Mouse (Mus musculus): ENCODE measurements at regions not wholly inside any gene's neighbourhood (a gene's known extent, or its start where the extent isn't known, plus 50 kb on each side); places are given as distances from the start of the nearest gene placed in this dataset.

GRCm38 (mm10) chr6:50898792-50899191 is 244.6 kb upstream of the Npvf start:
- intact Hi-C loops (cut with DNase I) = no loop called here

DNA sequence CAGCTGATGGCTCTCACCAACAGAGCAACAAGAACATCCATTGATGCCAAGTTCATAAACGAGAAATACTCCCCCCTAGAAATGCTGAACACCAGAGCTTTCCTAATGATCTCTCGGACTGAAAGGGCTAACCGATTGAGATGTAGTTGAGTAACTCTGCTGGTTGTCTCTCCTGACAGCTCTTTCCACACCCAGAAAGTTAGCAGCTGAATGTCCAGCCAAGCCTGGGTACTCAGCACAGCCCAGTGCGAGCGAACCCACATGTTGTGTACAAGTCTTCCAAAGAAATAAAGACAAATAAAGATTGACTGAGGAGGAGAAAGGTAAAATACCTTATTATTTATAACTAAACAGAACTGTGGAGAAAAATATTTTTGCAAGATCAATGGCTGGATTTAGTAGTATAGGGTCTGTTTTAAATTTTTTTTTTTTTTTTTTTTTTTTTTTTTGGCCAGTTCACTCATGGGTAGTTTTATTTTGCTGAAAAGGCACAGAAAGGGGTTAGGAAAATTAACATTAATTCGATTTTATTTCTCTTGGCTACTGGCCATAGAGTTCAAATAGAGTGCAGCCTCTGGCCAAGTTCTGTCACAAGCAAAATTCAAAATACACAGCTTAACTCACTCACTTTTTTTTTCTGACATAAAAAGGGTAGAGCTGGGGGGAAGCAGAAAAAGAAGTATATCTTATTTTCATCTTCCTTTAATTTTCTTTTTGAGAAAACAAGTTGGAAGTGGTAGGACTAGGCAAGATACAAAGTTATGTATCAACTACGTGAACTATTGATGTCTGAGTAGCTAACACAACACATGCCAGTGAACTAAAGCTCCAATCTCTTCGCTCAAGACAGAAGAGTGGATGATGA is 261.2 kb upstream of the Npvf start:
- intact Hi-C loops (cut with DNase I) = no loop called here

- intact Hi-C loops (cut with DNase I) = no loop called here
Observed at GRCm38 (mm10) chr6:50918248-50918647, 264.0 kb upstream of the Npvf start.

DNA sequence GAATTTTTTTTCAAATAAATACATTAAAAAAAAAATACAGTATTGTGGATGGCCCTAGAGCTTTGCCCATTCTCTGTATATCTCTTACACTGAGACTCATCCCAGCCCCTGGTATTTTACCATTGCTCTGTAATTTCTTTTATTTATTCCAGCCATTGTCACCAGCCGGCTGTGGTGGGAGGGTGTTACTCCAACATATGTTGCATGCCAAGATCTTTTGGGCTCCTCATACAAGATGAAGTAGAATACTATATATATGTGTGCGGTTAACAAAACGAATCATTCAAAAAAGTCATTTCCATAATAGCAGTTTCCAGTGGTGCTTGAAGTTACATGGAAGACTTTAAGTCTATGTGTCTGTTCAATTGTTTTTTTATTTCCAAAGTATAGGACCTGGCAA is 268.0 kb upstream of the Npvf start:
- intact Hi-C loops (cut with DNase I) = no loop called here

- intact Hi-C loops (cut with DNase I) = no loop called here
Observed at GRCm38 (mm10) chr6:50924571-50924970, 270.3 kb upstream of the Npvf start.

DNA sequence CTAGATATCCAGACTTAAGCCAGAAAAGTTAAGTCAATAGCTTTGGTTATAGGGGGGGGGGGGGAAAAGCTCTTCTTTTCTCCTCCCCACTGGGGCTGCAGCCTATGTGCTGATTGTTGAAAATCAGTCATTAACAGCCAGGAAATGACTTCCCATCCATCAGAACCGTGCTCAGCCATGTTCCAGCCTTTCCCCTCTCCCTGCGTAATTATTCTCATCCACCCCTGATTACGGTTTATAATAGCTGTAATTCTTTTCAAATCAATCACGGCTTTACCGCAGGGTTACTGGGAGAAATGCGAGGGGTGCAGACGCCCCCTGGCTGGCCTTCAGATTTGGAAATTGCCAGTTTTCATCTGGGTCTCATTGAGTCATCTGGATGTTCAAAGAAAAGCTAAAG is 270.8 kb upstream of the Npvf start:
- intact Hi-C loops (cut with DNase I) = no loop called here

GRCm38 (mm10) chr6:50926313-50926712 is 272.1 kb upstream of the Npvf start:
- intact Hi-C loops (cut with DNase I) = no loop called here

DNA sequence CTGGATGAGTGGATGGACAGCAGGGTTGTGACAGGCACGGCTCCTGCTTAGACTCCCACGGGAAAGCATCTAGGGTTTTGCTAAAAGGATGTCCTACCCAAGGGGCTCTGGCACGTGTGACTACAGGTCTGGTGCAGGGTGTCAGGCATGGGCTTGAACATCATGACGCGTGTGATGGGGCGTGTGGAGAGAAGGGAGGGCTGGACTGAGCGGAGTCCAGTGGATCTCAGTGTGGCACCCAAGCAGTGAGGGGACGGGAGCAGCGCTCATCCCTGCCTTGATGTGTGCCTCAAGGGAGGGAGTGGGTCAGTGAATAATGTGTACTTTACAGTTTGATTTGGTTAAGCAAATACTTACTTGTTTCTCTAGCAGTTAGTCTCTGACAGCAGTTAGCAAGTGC is 275.3 kb upstream of the Npvf start:
- intact Hi-C loops (cut with DNase I) = no loop called here

DNA sequence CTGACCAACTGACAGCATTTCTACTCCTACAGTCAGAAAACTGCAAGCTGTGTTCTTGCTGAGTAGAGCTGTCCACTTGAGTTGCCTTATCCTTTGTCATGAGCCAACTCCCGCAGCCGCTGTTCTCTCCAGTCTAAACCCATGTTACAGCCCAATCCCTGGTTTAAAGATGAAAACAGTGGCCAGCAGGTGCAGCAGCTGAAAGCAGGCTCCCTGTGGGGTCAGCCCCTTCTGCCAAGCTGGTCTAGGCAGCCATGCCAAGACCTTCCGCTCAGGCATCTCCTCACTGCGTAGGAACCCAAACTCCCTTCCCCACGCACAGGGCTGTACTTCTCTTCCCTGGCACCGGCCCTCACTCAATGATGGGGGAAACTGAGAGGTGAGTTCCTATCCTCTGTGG is 279.3 kb upstream of the Npvf start:
- intact Hi-C loops (cut with DNase I) = no loop called here

DNA sequence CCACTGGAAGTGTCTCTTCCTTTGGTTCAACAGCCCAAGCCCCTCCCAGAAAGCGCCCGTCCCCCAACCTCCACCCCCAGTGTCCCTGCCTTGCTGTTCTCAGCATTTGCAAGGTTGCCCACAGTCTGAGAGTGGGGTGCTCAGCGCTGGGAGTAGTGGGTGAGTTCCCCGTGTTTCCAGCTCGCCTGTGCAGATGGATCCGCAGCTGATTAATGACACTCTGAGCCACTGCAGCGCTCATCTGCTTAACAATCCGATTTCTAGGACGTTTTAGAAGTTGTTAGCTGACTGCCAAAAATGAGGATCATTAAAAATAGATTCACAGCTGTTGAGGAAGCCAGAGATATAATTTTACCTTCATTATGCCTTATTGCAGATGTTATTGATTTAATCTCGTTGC is 280.0 kb upstream of the Npvf start:
- intact Hi-C loops (cut with DNase I) = no loop called here

DNA sequence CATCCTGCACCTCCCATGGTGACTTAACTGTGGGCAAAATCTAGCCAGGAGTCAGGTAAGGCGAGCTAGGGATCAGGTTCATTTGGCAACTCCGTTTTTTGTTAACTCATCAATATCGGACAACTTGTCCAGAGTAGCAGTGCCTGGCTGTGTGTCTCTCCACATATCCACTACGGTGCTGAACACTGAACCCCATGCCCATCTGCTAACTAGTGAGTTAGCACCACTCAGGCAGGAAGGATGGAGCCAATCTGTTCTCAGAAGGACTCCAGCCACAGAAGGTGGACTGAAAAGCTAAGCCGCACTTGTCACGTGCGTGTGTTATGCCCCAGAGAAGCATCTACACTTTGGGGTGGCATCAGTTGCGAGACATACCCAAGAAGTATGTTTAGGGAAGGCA is 282.1 kb upstream of the Npvf start:
- intact Hi-C loops (cut with DNase I) = loop anchor here (2.0 kb wide), 1 partner anchor 130 kb away; no protein-coding TSS in a partner anchor

- intact Hi-C loops (cut with DNase I) = loop anchor here (1.0 to 2.0 kb wide), 2 partner anchors 130 to 258 kb away; no protein-coding TSS in a partner anchor
Observed at GRCm38 (mm10) chr6:50937094-50937493, 282.9 kb upstream of the Npvf start.

- intact Hi-C loops (cut with DNase I) = loop anchor here (2.0 kb wide), 1 partner anchor 230 kb away; no protein-coding TSS in a partner anchor
Observed at GRCm38 (mm10) chr6:50938879-50939278, 284.6 kb upstream of the Npvf start.

DNA sequence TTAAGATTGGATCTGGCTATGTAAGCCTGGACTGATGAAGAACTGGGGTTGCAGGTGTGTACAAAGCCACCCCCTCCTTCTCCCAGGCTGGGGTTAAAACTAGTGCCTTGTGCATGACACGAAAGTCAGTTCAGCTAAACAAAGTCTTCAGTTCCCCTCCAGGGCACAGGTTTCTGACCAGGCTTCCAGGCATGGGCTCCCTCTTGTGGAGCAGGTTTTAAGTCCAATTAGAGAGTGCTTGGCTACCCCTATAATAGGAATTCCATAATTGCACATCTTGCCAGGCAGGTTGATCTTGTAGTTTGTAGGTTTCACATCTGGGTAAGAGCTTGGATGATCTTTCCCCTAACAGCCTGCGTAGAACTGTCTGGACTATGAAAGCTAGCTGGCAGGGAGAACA is 285.2 kb upstream of the Npvf start:
- intact Hi-C loops (cut with DNase I) = loop anchor here (2.0 kb wide), 1 partner anchor 229 kb away; no protein-coding TSS in a partner anchor

GRCm38 (mm10) chr6:50940118-50940517 is 285.9 kb upstream of the Npvf start:
- intact Hi-C loops (cut with DNase I) = no loop called here

GRCm38 (mm10) chr6:50940641-50941398 is 286.6 kb upstream of the Npvf start:
- intact Hi-C loops (cut with DNase I) = no loop called here

- intact Hi-C loops (cut with DNase I) = no loop called here
Observed at GRCm38 (mm10) chr6:50942696-50943095, 288.5 kb upstream of the Npvf start.

- intact Hi-C loops (cut with DNase I) = no loop called here
Observed at GRCm38 (mm10) chr6:50948061-50948460, 293.8 kb upstream of the Npvf start.

DNA sequence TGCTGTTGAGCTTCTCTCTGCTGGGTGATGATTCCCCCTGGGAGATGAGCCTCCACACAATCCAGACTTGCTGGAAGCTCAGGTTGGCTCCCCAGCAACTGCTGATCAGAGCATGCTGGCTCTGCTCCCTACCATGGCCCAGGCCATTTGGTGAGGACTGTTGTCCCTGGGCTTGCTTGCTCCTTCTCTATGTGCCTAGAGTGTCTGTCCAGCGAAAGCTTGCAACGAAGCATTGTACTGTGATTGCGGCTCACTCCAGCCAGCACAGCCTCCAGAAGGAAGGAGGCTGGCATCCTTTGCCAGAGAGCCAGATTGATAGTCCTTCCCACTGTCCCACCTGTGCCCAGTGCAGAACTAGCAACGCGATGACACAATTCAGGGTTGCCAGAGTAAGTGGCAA is 295.1 kb upstream of the Npvf start:
- intact Hi-C loops (cut with DNase I) = no loop called here

- intact Hi-C loops (cut with DNase I) = no loop called here
Observed at GRCm38 (mm10) chr6:50949883-50950583, 295.8 kb upstream of the Npvf start.

- intact Hi-C loops (cut with DNase I) = no loop called here
Observed at GRCm38 (mm10) chr6:50957328-50957900, 303.2 kb upstream of the Npvf start.
